Mouse (Mus musculus) ovary, adult 10 weeks (tissue): ENCODE measurements around the gene B130006D01Rik. TPM values are rescaled to one million over a fixed set of nuclear protein-coding genes. Genes with fewer than 3 reads are reported as not detected.

Experiments used
- polyA plus RNA-seq: library from polyadenylated mRNA; stranded (reverse); fragments of 350-450 nt; fragmentation: Illumina TruSeq; extraction: RNeasy Lipid Tissue Mini Kit (QIAGEN cat#74804); gene quantifications from one replicate; pipeline ENCODE4 v1.2.3, GENCODE M21; 2014

Gene B130006D01Rik
- polyA plus RNA-seq = 0.14 TPM

GRCm38 (mm10) chr11:95723287-95723686, at the start of gene B130006D01Rik:
Gene B130006D01Rik, plus strand, starts transcription at chr11:95723587.

GRCm38 (mm10) chr11:95712563-95713224, 10.7 kb upstream of the B130006D01Rik start, which contains the start of gene Zfp652:
Gene Zfp652, plus strand, starts transcription at chr11:95712673.

Other genes starting within 250 kb of the B130006D01Rik start
- gene Nxph3, start 209.0 kb upstream of the B130006D01Rik start, polyA plus RNA-seq = not detected
- 1.1 TPM for gene Ngfr, start 135.9 kb upstream of the B130006D01Rik start, polyA plus RNA-seq
- 7.8 TPM for gene Phb, start 56.6 kb upstream of the B130006D01Rik start, polyA plus RNA-seq
- 39.1 TPM for gene Zfp652, start 10.9 kb upstream of the B130006D01Rik start, polyA plus RNA-seq
- not detected for gene Phospho1, start 100.9 kb downstream of the B130006D01Rik start, polyA plus RNA-seq
- gene Gngt2, start 113.6 kb downstream of the B130006D01Rik start, polyA plus RNA-seq = 2.6 TPM
- not detected for gene Abi3, start 118.9 kb downstream of the B130006D01Rik start, polyA plus RNA-seq
- gene B4galnt2, start 191.3 kb downstream of the B130006D01Rik start, polyA plus RNA-seq = 0.43 TPM